Mouse (Mus musculus) liver, embryonic 16.5 days (tissue): Measurements from ENCODE around the gene Eif4e2. TPM values are rescaled to one million over a fixed set of nuclear protein-coding genes. Genes with fewer than 3 reads are reported as not detected.

Experiments used
- ATAC-seq: fragments of 200-750 bp; cut with Nextera tagmentation; 2 replicates; pipeline ENCODE4 v1.8.0; 2017; ENCODE audit warnings: low read depth, mild to moderate bottlenecking, moderate number of reproducible peaks, moderate library complexity
- H3K27ac ChIP-seq: fragments of 300-500 bp; sonication (generic); 2 replicates; pipeline ENCODE4 v1.5.1; 2014; ENCODE audit warnings: mild to moderate bottlenecking, low read length
- H3K27me3 ChIP-seq: fragments of 300-500 bp; sonication (generic); 2 replicates; pipeline ENCODE4 v1.6.1; 2014; ENCODE audit warnings: low read depth, low read length, mixed read lengths; ENCODE audit not compliant: control insufficient read depth, insufficient read depth
- H3K36me3 ChIP-seq: fragments of 300-500 bp; sonication (generic); 2 replicates; pipeline ENCODE4 v1.6.1; 2014; ENCODE audit warnings: mild to moderate bottlenecking; ENCODE audit not compliant: control insufficient read depth, insufficient read depth
- H3K4me1 ChIP-seq: fragments of 300-500 bp; sonication (generic); 2 replicates; pipeline ENCODE4 v1.6.1; 2014; ENCODE audit warnings: low read depth, low read length, mixed read lengths; ENCODE audit not compliant: control insufficient read depth
- H3K4me2 ChIP-seq: fragments of 300-500 bp; sonication (generic); 2 replicates; pipeline ENCODE4 v1.6.1; 2014; ENCODE audit warnings: low read depth, low read length, mixed read lengths
- H3K4me3 ChIP-seq: fragments of 300-500 bp; sonication (generic); 2 replicates; pipeline ENCODE4 v1.5.1; 2014; ENCODE audit warnings: low read depth, mild to moderate bottlenecking, low read length
- H3K9ac ChIP-seq: fragments of 300-500 bp; sonication (generic); 2 replicates; pipeline ENCODE4 v1.6.1; 2014; ENCODE audit warnings: low read depth, low read length
- H3K9me3 ChIP-seq: fragments of 300-500 bp; sonication (generic); replicated peaks from 2 replicates; pipeline ENCODE4 v1.6.1; 2016; ENCODE audit warnings: low read length; ENCODE audit not compliant: control insufficient read depth
- WGBS: fragments of 180-500 bp; shearing (Covaris S2); extraction: QIAGEN DNeasy Blood & Tissue Kit; methylation state at CpG from one replicate; pipeline ENCODE4 v1.1.7; 2014; ENCODE audit not compliant: insufficient replicate concordance; 5-methylcytosine and 5-hydroxymethylcytosine counted together
- polyA plus RNA-seq: library from polyadenylated mRNA; unstranded; fragments of >200 nt; fragmentation: Nextera tagmentation; extraction: Ambion mirVana; gene quantifications from 2 replicates; pipeline ENCODE4 v1.2.1, GENCODE M21; 2015

Gene Eif4e2
- polyA plus RNA-seq, 1 experiment from 2014 or later = 64.2 TPM

- Histone ChIP-seq H3K4me1 (peaks cover 4% of the 10 kb centered on the region), H3K9ac (no peak overlapping the region), H3K4me3 (no peak overlapping the region), H3K27me3 (no peaks in the 10 kb centered on the region), H3K27ac (no peak overlapping the region), H3K36me3 (no peaks in the 10 kb centered on the region), H3K9me3 (no peaks in the 10 kb centered on the region), H3K4me2 (no peak overlapping the region)
- 4% methylated on average over 1 of the region's 1 CpGs for WGBS
- ATAC-seq = peak; percentile 43; the same call in 1 of the 2 replicates
Measured at GRCm38 (mm10) chr1:87245430-87245829, 31.7 kb downstream of the Eif4e2 start.

GRCm38 (mm10) chr1:87245929-87246815 lies 32.5 kb downstream of the Eif4e2 start:
- ATAC-seq = peak; percentile 67
- Histone ChIP-seq H3K4me1 (peaks cover 4% of the 10 kb centered on the region), H3K9me3 (no peaks in the 10 kb centered on the region), H3K27ac (no peak overlapping the region), H3K27me3 (no peaks in the 10 kb centered on the region), H3K9ac (no peak overlapping the region), H3K4me2 (peak overlapping the region; percentile 38), H3K36me3 (no peaks in the 10 kb centered on the region), H3K4me3 (no peak overlapping the region)
- whole genome bisulfite sequencing = 24% methylated on average over 22 of the region's 22 CpGs

- Histone ChIP-seq H3K27ac (no peak overlapping the region), H3K9me3 (no peaks in the 10 kb centered on the region)
- ATAC-seq = peak; percentile 78
Measured at GRCm38 (mm10) chr1:87252040-87252609, 38.4 kb downstream of the Eif4e2 start.

GRCm38 (mm10) chr1:87255173-87255572 lies 41.5 kb downstream of the Eif4e2 start:
- H3K9me3 ChIP-seq = no peaks in the 10 kb centered on the region
- H3K9ac ChIP-seq = no peak overlapping the region
- H3K4me1 ChIP-seq = no peaks in the 10 kb centered on the region
- no peak overlapping the region for H3K4me3 ChIP-seq
- H3K27me3 ChIP-seq = peaks cover 20% of the 10 kb centered on the region
- 52% methylated on average over 4 of the region's 4 CpGs for WGBS
- H3K27ac ChIP-seq = no peak overlapping the region
- ATAC-seq = no peak
- no peaks in the 10 kb centered on the region for H3K36me3 ChIP-seq
- H3K4me2 ChIP-seq = no peak overlapping the region

More at GRCm38 (mm10) chr1:87252040-87252609, 38.4 kb downstream of the Eif4e2 start:
- Histone ChIP-seq H3K4me2 (no peak overlapping the region), H3K4me3 (no peak overlapping the region), H3K27me3 (no peaks in the 10 kb centered on the region), H3K4me1 (no peaks in the 10 kb centered on the region), H3K36me3 (no peaks in the 10 kb centered on the region), H3K9ac (no peak overlapping the region)
- 23% methylated on average over 5 of the region's 5 CpGs for WGBS

- H3K27me3 ChIP-seq = peaks cover 36% of the 10 kb centered on the region
- no peak overlapping the region for H3K4me3 ChIP-seq
- H3K9ac ChIP-seq = no peak overlapping the region
- H3K36me3 ChIP-seq = no peaks in the 10 kb centered on the region
- WGBS = 27% methylated on average over 11 of the region's 11 CpGs
- ATAC-seq = no peak
- no peak overlapping the region for H3K4me2 ChIP-seq
- no peaks in the 10 kb centered on the region for H3K9me3 ChIP-seq
- H3K4me1 ChIP-seq = no peaks in the 10 kb centered on the region
- no peak overlapping the region for H3K27ac ChIP-seq
Measured at GRCm38 (mm10) chr1:87257691-87258090, 44.0 kb downstream of the Eif4e2 start.

- Histone ChIP-seq H3K4me1 (no peaks in the 10 kb centered on the region), H3K4me2 (no peak overlapping the region), H3K9ac (no peak overlapping the region), H3K27ac (no peak overlapping the region), H3K27me3 (peaks cover 44% of the 10 kb centered on the region), H3K4me3 (no peak overlapping the region), H3K36me3 (no peaks in the 10 kb centered on the region), H3K9me3 (no peaks in the 10 kb centered on the region)
- ATAC-seq = no peak
- 10% methylated on average over 14 of the region's 14 CpGs for WGBS
Measured at GRCm38 (mm10) chr1:87258484-87258883, 44.8 kb downstream of the Eif4e2 start.

GRCm38 (mm10) chr1:87259316-87259715 lies 45.6 kb downstream of the Eif4e2 start:
- Histone ChIP-seq H3K27ac (no peak overlapping the region), H3K4me2 (no peak overlapping the region), H3K27me3 (peaks cover 52% of the 10 kb centered on the region), H3K9ac (no peak overlapping the region), H3K4me1 (no peaks in the 10 kb centered on the region; the same call in 1 of the 2 replicates), H3K9me3 (no peaks in the 10 kb centered on the region), H3K36me3 (no peaks in the 10 kb centered on the region), H3K4me3 (no peak overlapping the region)
- 34% methylated on average over 2 of the region's 2 CpGs for WGBS
- ATAC-seq = no peak

GRCm38 (mm10) chr1:87263257-87263656 lies 49.5 kb downstream of the Eif4e2 start:
- no peak overlapping the region for H3K9ac ChIP-seq
- H3K4me3 ChIP-seq = no peak overlapping the region
- ATAC-seq = no peak
- no peak overlapping the region for H3K27ac ChIP-seq
- no peaks in the 10 kb centered on the region for H3K9me3 ChIP-seq
- no peaks in the 10 kb centered on the region for H3K36me3 ChIP-seq
- H3K27me3 ChIP-seq = peaks cover 76% of the 10 kb centered on the region
- H3K4me1 ChIP-seq = no peaks in the 10 kb centered on the region; the same call in 1 of the 2 replicates
- 9% methylated on average over 9 of the region's 9 CpGs for WGBS
- H3K4me2 ChIP-seq = no peak overlapping the region

- WGBS = 5% methylated on average over 12 of the region's 12 CpGs
- ATAC-seq = no peak
- Histone ChIP-seq H3K36me3 (no peaks in the 10 kb centered on the region), H3K9me3 (no peaks in the 10 kb centered on the region), H3K27ac (no peak overlapping the region), H3K4me1 (no peaks in the 10 kb centered on the region; the same call in 1 of the 2 replicates), H3K4me3 (peak overlapping the region; percentile 47), H3K4me2 (peak overlapping the region; percentile 55), H3K9ac (no peak overlapping the region), H3K27me3 (peaks cover 72% of the 10 kb centered on the region)
Measured at GRCm38 (mm10) chr1:87263796-87264133, 50.1 kb downstream of the Eif4e2 start.
